Mouse (Mus musculus) liver, embryonic 12.5 days (tissue): ENCODE results near the gene Shisa5. TPM values are rescaled to one million over a fixed set of nuclear protein-coding genes. Genes with fewer than 3 reads are reported as not detected.

ENCODE experiments used
- ATAC-seq: fragments of 200-750 bp; cut with Nextera tagmentation; 2 replicates; pipeline ENCODE4 v1.8.0; 2017; ENCODE audit warnings: moderate number of reproducible peaks, mild to moderate bottlenecking, moderate library complexity
- H3K27ac ChIP-seq: fragments of 300-500 bp; sonication (generic); 2 replicates; pipeline ENCODE4 v1.5.1; 2016; ENCODE audit warnings: mild to moderate bottlenecking
- H3K27me3 ChIP-seq: fragments of 300-500 bp; sonication (generic); replicated peaks from 2 replicates; pipeline ENCODE4 v1.6.1; 2016; ENCODE audit warnings: mild to moderate bottlenecking, moderate library complexity
- H3K36me3 ChIP-seq: fragments of 300-500 bp; sonication (generic); 2 replicates; pipeline ENCODE4 v1.6.1; 2016; ENCODE audit warnings: mild to moderate bottlenecking, moderate library complexity
- H3K4me1 ChIP-seq: fragments of 300-500 bp; sonication (generic); 2 replicates; pipeline ENCODE4 v1.6.1; 2016
- H3K4me2 ChIP-seq: fragments of 300-500 bp; sonication (generic); 2 replicates; pipeline ENCODE4 v1.6.1; 2016; ENCODE audit warnings: mild to moderate bottlenecking, moderate library complexity
- H3K4me3 ChIP-seq: fragments of 300-500 bp; sonication (generic); 2 replicates; pipeline ENCODE4 v1.5.1; 2016; ENCODE audit warnings: mild to moderate bottlenecking, moderate library complexity
- H3K9ac ChIP-seq: fragments of 300-500 bp; sonication (generic); 2 replicates; pipeline ENCODE4 v1.6.1; 2016; ENCODE audit warnings: mild to moderate bottlenecking, moderate library complexity
- H3K9me3 ChIP-seq: fragments of 300-500 bp; sonication (generic); replicated peaks from 2 replicates; pipeline ENCODE4 v1.6.1; 2016; ENCODE audit warnings: mild to moderate bottlenecking, moderate library complexity
- WGBS: fragments of 180-500 bp; shearing (Covaris S2); methylation state at CpG from one replicate; pipeline ENCODE4 v1.1.7; 2016; ENCODE audit not compliant: insufficient replicate concordance; 5-methylcytosine and 5-hydroxymethylcytosine counted together
- polyA plus RNA-seq: library from polyadenylated mRNA; unstranded; fragments of >200 nt; fragmentation: Nextera tagmentation; extraction: Ambion mirVana; gene quantifications from 2 replicates; pipeline ENCODE4 v1.2.1, GENCODE M21; 2016

Shisa5 gene
- polyA plus RNA-seq, 1 experiment from 2014 or later, result 19.0 TPM

DNA sequence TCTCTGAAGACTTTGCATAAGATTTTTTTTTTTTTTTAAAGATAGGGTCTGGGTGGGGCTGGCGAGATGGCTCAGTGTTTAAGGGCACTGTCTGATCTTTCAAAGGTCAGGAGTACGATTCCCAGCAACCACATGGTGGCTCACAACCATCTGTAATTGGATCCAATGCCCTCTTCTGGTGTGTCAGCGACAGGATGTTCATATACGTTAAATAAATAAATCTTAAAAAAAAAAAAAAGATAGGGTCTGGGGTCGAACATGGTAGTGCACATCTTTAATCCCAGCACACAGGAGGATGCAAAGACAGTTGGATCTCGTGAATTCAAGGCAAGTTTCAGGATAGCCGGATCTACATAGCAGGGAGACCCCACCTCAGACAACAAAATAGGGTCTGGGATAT lies 11.0 kb downstream of the Shisa5 start:
- Histone ChIP-seq H3K36me3 (no peaks in the 10 kb centered on the region), H3K9me3 (no peaks in the 10 kb centered on the region), H3K27ac (no peak overlapping the region), H3K27me3 (no peaks in the 10 kb centered on the region), H3K4me1 (peaks cover 14% of the 10 kb centered on the region), H3K4me3 (no peak overlapping the region), H3K9ac (no peak overlapping the region), H3K4me2 (no peak overlapping the region)
- no peak for ATAC-seq
- 60% methylated on average over 7 of the region's 7 CpGs for WGBS

- ATAC-seq, result 0 out of 2 replicates have a peak, but pooled peaks have one; percentile 16
- no peak overlapping the region for H3K4me2 ChIP-seq
- H3K4me1 ChIP-seq, result peaks cover 23% of the 10 kb centered on the region
- H3K36me3 ChIP-seq, result no peaks in the 10 kb centered on the region
- H3K9me3 ChIP-seq, result no peaks in the 10 kb centered on the region
- H3K27ac ChIP-seq, result no peak overlapping the region
- H3K4me3 ChIP-seq, result no peak overlapping the region
- no peak overlapping the region for H3K9ac ChIP-seq
- 68% methylated on average over 9 of the region's 9 CpGs for WGBS
- no peaks in the 10 kb centered on the region for H3K27me3 ChIP-seq
Observed at GRCm38 (mm10) chr9:109049996-109050673, 11.8 kb downstream of the Shisa5 start.

DNA sequence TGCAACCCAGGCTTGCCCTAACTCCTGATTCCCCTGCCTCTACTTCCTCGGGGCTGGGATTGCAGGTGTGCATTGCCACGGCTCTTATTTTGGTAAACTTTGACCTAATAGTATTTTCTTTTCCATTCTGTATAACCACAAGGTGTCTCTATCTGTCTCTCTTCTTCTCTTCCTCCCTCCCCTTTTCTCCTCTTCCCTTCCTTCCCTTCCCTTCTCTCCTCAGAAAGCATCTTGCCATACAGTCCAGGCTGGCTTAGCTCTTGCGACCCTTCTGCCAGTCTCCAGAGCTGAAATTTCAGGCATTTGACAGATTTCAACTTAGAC lies 12.3 kb downstream of the Shisa5 start:
- WGBS, result 75% methylated on average over 3 of the region's 3 CpGs
- Histone ChIP-seq H3K4me2 (no peak overlapping the region), H3K9me3 (no peaks in the 10 kb centered on the region), H3K9ac (no peak overlapping the region), H3K4me3 (no peak overlapping the region), H3K36me3 (no peaks in the 10 kb centered on the region), H3K27ac (no peak overlapping the region), H3K27me3 (no peaks in the 10 kb centered on the region), H3K4me1 (peaks cover 28% of the 10 kb centered on the region)
- no peak for ATAC-seq

DNA sequence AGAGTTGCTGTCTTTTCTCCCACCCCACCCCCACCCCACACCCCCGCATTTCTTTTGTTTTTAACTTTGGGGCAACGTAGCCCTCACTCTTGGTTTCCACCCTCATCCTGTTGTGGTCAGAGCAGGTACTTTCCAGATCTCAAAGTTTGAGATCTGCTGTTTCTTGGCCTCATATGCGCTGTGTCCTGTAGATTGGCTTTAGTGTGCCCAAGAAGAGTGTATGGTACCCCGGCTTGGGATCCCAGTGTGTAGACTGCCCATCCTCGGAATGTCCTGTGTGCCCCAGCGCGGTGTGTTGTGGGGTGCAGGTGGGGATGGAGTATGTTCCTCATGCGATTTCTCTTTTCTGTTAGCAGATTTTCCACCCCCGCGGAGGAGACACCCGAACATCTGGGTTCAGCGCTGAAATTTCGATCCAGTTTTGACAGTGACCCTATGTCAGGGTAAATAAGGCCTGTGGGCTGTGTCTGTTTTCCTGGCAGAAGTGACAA lies 12.7 kb downstream of the Shisa5 start:
- Histone ChIP-seq H3K4me1 (peaks cover 32% of the 10 kb centered on the region), H3K9ac (no peak overlapping the region), H3K4me2 (no peak overlapping the region), H3K27me3 (no peaks in the 10 kb centered on the region), H3K4me3 (no peak overlapping the region), H3K9me3 (no peaks in the 10 kb centered on the region), H3K27ac (no peak overlapping the region), H3K36me3 (no peaks in the 10 kb centered on the region)
- no peak for ATAC-seq
- 68% methylated on average over 13 of the region's 13 CpGs for WGBS

DNA sequence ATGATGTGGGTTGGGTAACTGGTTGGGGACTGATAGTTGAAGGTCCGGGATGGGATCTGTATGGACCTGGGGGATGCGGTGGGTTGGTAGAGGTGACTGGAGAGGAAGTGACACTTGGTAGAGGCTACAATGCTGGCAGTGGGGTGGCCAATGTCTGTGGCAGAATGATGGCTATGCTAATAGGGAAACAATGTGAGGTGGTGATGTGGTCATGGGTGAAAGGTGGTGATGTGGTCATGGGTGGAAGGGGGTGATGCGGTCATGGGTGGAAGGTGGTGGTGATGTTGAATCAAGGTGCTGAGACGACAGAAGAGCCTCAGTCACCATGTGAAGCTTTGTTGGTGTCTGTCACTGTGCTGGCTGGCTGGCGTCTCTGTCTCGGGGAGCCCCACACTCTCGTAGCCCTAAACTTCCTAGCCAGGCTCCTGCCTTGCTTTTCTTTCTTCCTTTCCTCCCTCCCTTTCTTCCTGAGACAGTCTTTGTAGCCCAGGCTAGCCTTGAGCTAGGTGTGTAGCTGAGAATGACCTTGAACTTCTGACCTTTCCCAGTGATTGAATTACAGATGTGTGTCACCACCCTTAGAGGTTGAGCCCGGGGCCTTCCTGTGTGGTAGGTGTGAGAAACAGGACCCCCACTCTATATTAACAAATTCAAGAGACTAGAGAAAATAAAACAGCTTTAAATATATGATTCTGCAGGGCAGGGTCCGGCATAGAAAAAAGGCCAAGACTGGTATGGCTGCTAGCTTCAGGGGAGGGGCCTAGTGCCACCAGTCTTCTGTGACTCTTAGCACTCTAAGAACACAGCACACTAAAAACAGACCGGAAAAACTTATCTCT lies 13.5 kb downstream of the Shisa5 start:
- H3K27ac ChIP-seq, result no peak overlapping the region
- H3K4me2 ChIP-seq, result no peak overlapping the region
- no peaks in the 10 kb centered on the region for H3K27me3 ChIP-seq
- H3K9ac ChIP-seq, result no peak overlapping the region
- H3K36me3 ChIP-seq, result peaks cover 8% of the 10 kb centered on the region
- no peak overlapping the region for H3K4me3 ChIP-seq
- no peak for ATAC-seq
- no peaks in the 10 kb centered on the region for H3K9me3 ChIP-seq
- H3K4me1 ChIP-seq, result peaks cover 37% of the 10 kb centered on the region
- WGBS, result 75% methylated on average over 10 of the region's 10 CpGs

DNA sequence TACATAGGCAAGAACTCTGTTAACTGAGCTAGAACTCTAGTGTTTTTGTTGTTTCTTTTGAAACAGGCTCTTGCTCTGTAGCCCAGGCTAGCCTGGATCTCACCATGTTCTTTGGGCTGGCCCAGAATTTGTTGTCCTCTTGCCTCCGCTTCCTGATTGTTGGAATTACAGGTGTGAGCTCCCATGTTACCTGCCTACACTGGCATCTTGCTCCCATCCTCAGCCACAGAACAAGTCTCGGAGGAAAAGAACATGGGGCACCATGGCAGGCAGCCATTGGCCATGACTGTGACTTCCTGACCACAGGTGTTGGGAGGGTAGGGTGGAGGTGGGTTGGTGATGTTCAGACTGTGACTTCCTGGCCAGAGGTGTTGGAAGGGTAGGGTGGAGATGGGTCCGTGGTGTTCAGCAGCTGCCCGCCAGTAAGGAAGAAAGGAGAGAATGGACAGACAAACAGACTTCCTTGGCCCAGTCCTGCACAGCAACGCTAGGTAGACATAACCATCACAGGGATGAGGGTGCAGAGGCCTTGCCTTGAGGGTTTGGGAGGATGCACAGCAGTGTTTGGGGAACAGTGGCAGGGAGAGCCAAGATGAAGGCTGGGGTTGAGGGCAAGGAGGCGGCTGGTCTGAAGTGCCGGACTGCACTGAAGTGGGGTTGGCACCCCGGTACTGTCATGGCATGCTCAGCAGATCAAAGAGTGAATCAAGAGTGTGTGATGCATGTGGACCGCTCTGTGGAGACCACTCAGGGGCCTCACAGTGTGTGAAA lies 14.3 kb downstream of the Shisa5 start:
- Histone ChIP-seq H3K27ac (no peak overlapping the region), H3K4me1 (peaks cover 38% of the 10 kb centered on the region), H3K36me3 (peaks cover 16% of the 10 kb centered on the region), H3K4me3 (no peak overlapping the region), H3K27me3 (no peaks in the 10 kb centered on the region), H3K4me2 (no peak overlapping the region), H3K9ac (no peak overlapping the region), H3K9me3 (no peaks in the 10 kb centered on the region)
- ATAC-seq, result no peak
- whole genome bisulfite sequencing, result 78% methylated on average over 9 of the region's 9 CpGs

- no peak for ATAC-seq
- no peak overlapping the region for H3K9ac ChIP-seq
- WGBS, result 65% methylated on average over 3 of the region's 3 CpGs
- H3K4me2 ChIP-seq, result no peak overlapping the region
- H3K4me3 ChIP-seq, result no peak overlapping the region
- no peak overlapping the region for H3K27ac ChIP-seq
- peaks cover 23% of the 10 kb centered on the region for H3K36me3 ChIP-seq
- peaks cover 45% of the 10 kb centered on the region for H3K4me1 ChIP-seq
- no peaks in the 10 kb centered on the region for H3K27me3 ChIP-seq
- H3K9me3 ChIP-seq, result no peaks in the 10 kb centered on the region
Observed at GRCm38 (mm10) chr9:109053366-109053765, 15.0 kb downstream of the Shisa5 start.

GRCm38 (mm10) chr9:109053851-109054250 lies 15.5 kb downstream of the Shisa5 start:
- Histone ChIP-seq H3K4me1 (peaks cover 49% of the 10 kb centered on the region), H3K9me3 (no peaks in the 10 kb centered on the region), H3K27me3 (no peaks in the 10 kb centered on the region), H3K4me2 (no peak overlapping the region), H3K4me3 (no peak overlapping the region), H3K36me3 (peaks cover 26% of the 10 kb centered on the region), H3K27ac (no peak overlapping the region), H3K9ac (no peak overlapping the region)
- WGBS, result 66% methylated on average over 6 of the region's 6 CpGs
- no peak for ATAC-seq

DNA sequence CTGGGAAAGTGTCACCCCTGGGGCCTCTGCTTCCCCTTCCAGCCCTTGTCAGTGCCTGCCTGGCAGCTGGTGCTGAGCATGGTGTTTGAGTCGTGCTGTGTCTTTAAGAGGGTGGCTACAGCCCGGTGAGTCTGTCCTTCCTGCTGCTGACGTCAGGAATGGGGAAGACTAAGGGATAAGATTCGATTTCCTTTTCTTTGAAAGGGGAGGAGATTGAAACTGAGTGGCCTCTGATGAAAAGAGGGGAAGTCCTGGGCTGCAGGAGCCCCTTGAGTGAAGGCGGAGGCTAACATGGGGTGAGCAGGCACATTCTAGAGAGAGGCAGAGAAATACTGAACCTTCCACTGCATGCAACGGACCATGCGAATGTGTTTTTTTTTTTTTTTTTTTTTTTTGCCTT lies 16.3 kb downstream of the Shisa5 start:
- peak overlapping the region; percentile 61 for H3K4me2 ChIP-seq
- WGBS, result 2% methylated on average over 7 of the region's 7 CpGs
- no peaks in the 10 kb centered on the region for H3K27me3 ChIP-seq
- peaks cover 26% of the 10 kb centered on the region for H3K36me3 ChIP-seq
- H3K4me1 ChIP-seq, result peaks cover 53% of the 10 kb centered on the region
- peak overlapping the region; percentile 45 for H3K27ac ChIP-seq
- ATAC-seq, result peak; percentile 52
- no peaks in the 10 kb centered on the region for H3K9me3 ChIP-seq
- H3K9ac ChIP-seq, result peak overlapping the region; percentile 50
- H3K4me3 ChIP-seq, result peak overlapping the region; percentile 40

DNA sequence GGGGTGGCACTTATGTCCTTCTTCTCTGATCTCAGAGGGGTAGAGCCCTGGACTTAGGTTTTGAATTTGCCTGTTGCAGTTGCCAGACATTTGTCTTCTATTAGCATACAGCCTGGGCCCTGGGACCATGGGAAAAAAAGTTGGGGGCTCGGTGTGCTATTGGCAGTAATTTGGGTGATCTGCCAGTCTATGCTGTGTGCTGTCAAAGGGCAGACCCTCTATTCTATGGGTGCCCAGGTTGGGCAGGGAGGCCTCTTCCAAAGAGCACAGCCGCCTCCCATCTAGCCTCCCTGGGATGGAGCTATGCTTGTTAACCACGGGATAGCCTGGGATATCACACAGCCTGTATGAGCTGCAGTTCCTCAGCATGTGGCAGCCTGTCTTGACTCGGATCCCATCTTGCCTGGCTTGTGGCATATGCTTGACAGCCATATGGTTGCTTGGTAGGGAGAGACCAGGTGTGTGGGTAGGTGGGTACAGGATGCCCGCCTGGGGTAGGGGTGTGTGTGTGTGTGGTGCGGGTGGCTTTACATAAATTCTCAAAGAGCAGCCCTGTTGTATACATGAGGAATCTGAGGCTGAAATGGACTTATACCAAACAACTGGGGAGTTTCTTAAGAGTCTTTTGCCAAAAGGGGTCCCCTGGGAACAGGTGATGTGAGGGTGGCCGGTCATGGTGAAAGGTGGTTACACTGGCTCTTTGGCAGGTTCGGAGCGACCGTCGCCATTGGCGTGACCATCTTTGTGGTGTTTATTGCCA lies 17.1 kb downstream of the Shisa5 start:
- H3K9ac ChIP-seq, result peak overlapping the region; percentile 50
- H3K4me2 ChIP-seq, result peak overlapping the region; percentile 61
- peaks cover 52% of the 10 kb centered on the region for H3K4me1 ChIP-seq
- H3K4me3 ChIP-seq, result peak overlapping the region; percentile 40
- H3K27me3 ChIP-seq, result no peaks in the 10 kb centered on the region
- no peaks in the 10 kb centered on the region for H3K9me3 ChIP-seq
- no peak for ATAC-seq
- WGBS, result 90% methylated on average over 12 of the region's 12 CpGs
- peak overlapping the region; percentile 45; the same call in 1 of the 2 replicates for H3K27ac ChIP-seq
- peaks cover 32% of the 10 kb centered on the region for H3K36me3 ChIP-seq

GRCm38 (mm10) chr9:109056081-109056690 lies 17.8 kb downstream of the Shisa5 start:
- Histone ChIP-seq H3K4me3 (no peak overlapping the region), H3K36me3 (peaks cover 38% of the 10 kb centered on the region), H3K4me2 (no peak overlapping the region), H3K9me3 (no peaks in the 10 kb centered on the region), H3K4me1 (peaks cover 52% of the 10 kb centered on the region), H3K27me3 (no peaks in the 10 kb centered on the region), H3K9ac (no peak overlapping the region), H3K27ac (no peak overlapping the region)
- ATAC-seq, result no peak
- 83% methylated on average over 17 of the region's 17 CpGs for WGBS
